Mouse (Mus musculus) B cell, adult 2 months (primary cell): ENCODE data around the gene Vmn2r61.

Experiments used
- DNase-seq, 2 experiments: peaks; one replicate each; pipeline ENCODE4 v3.0.0; 2022

Vmn2r61 gene

GRCm38 (mm10) chr7:42259753-42260152, at the start of gene Vmn2r61:
Gene Vmn2r61 (plus strand): TSS chr7:42260053.
- DNase-seq: no peak
